Mouse (Mus musculus): ENCODE data around the gene Olfr718-ps1. TPM values are rescaled to one million over a fixed set of nuclear protein-coding genes. Genes with fewer than 3 reads are reported as not detected.

The Olfr718-ps1 gene
- polyA plus RNA-seq, 1 experiment from 2014 or later: not detected

DNA sequence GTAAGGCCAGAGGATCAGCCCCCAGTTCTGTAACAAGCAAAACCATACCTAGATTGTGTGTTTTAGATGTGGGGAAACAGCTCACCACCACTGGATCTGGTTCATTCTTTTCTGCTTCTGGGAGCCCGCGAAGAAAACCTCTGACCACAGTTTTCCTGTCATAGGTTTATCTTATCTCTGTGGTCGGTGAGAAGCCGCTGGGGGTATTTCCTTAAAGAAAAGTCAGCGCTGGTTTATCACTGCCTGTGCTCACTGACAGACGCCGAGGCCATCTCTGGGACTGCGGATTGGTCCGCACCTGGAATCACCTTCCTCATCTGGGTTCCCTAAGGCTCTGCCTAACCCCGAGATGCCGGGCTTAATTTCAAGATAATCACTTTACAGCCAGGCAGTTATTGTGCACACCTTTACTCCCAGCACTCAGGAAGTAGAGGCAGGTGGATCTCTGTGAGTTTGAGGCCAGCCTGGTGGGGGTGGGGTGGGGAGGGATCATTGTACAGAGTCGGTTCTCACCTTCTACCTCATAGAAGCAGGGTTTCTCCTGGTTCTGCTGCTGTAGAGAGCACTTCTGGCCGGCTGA lies 14.4 kb downstream of the Olfr718-ps1 start:
- Histone ChIP-seq H3K36me3 (ENCODE audit: insufficient read depth, low read length) (no peaks in the 10 kb centered on the region), H3K4me2 (replicated peaks; ENCODE audit: low read depth, low read length) (no peak overlapping the region), H3K9me3 (ENCODE audit: low read length) (peaks cover 2% of the 10 kb centered on the region; the same call in 1 of the 2 replicates), H3K9ac (replicated peaks; ENCODE audit: low read length) (no peak overlapping the region), H3K4me3 (ENCODE audit: low read length) (no peak overlapping the region), H3K4me1 (ENCODE audit: insufficient read depth, low read length) (no peaks in the 10 kb centered on the region), H3K27me3 (ENCODE audit: insufficient read depth, low read length) (no peaks in the 10 kb centered on the region), H3K27ac (ENCODE audit: low read length) (no peak overlapping the region)
- ATAC-seq (ENCODE audit: low FRiP score, low TSS enrichment): no peak
- 81% methylated on average over 13 of the region's 13 CpGs for WGBS

DNA sequence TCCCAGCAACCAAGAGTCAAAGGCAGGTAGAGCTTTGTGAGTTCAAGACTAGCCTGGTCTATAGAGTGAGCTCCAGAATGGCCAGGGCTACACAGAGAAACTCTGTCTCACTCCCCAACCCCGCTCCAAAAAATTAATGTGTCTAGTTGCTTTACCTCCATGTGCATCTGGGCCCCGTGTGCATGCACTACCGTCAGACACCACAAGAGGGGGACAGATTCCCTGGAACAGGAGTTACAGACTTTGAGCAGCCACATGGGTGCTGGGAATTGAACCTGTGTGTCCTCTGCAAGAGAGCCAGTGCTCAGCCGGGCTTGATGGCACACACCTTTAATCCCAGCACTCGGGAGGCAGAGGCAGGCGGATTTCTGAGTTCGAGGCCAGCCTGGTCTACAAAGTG lies 17.0 kb downstream of the Olfr718-ps1 start:
- no peak overlapping the region for H3K4me3 ChIP-seq (ENCODE audit: low read length)
- H3K4me2 ChIP-seq (replicated peaks; ENCODE audit: low read depth, low read length): no peak overlapping the region
- H3K36me3 ChIP-seq (ENCODE audit: insufficient read depth, low read length): no peaks in the 10 kb centered on the region
- H3K27me3 ChIP-seq (ENCODE audit: insufficient read depth, low read length): no peaks in the 10 kb centered on the region
- whole genome bisulfite sequencing: 91% methylated on average over 7 of the region's 7 CpGs
- H3K27ac ChIP-seq (ENCODE audit: low read length): no peak overlapping the region
- no peaks in the 10 kb centered on the region for H3K4me1 ChIP-seq (ENCODE audit: insufficient read depth, low read length)
- H3K9ac ChIP-seq (replicated peaks; ENCODE audit: low read length): no peak overlapping the region
- no peak for ATAC-seq (ENCODE audit: low FRiP score, low TSS enrichment)
- peaks cover 2% of the 10 kb centered on the region; the same call in 1 of the 2 replicates for H3K9me3 ChIP-seq (ENCODE audit: low read length)

GRCm38 (mm10) chr5:143129101-143129500 lies 18.3 kb downstream of the Olfr718-ps1 start:
- ATAC-seq (ENCODE audit: low FRiP score, low TSS enrichment): no peak
- no peaks in the 10 kb centered on the region for H3K36me3 ChIP-seq (ENCODE audit: insufficient read depth, low read length)
- WGBS: 90% methylated on average over 16 of the region's 16 CpGs

DNA sequence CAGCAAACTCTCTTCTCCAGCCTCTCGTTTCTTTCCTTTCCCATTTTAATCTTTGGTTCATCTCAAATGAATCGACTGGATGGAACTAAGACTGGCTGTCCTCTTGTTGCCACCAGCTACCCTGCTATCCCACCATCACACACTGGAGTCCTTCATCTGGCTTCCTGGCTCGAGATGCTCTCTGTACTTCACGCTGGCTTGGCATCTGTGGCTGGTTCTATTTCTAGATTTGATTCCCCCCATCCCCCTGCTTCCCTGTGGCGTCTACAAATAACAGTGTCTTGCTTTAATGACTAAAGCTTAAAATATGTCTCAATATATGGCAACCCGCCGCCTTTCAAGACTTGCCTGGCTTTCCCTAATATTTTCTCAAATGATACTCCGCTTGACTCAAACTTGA lies 19.5 kb downstream of the Olfr718-ps1 start:
- no peak overlapping the region for H3K27ac ChIP-seq (ENCODE audit: low read length)
- no peaks in the 10 kb centered on the region for H3K27me3 ChIP-seq (ENCODE audit: insufficient read depth, low read length)
- WGBS: 82% methylated on average over 8 of the region's 8 CpGs

More at GRCm38 (mm10) chr5:143129101-143129500, 18.3 kb downstream of the Olfr718-ps1 start:
- H3K9me3 ChIP-seq (ENCODE audit: low read length): peaks cover 2% of the 10 kb centered on the region; the same call in 1 of the 2 replicates
- no peak overlapping the region for H3K27ac ChIP-seq (ENCODE audit: low read length)
- no peak overlapping the region for H3K9ac ChIP-seq (replicated peaks; ENCODE audit: low read length)
- H3K27me3 ChIP-seq (ENCODE audit: insufficient read depth, low read length): no peaks in the 10 kb centered on the region
- H3K4me1 ChIP-seq (ENCODE audit: insufficient read depth, low read length): no peaks in the 10 kb centered on the region
- no peak overlapping the region for H3K4me2 ChIP-seq (replicated peaks; ENCODE audit: low read depth, low read length)
- no peak overlapping the region for H3K4me3 ChIP-seq (ENCODE audit: low read length)

GRCm38 (mm10) chr5:143126908-143127307 lies 20.5 kb downstream of the Olfr718-ps1 start:
- ATAC-seq (ENCODE audit: low FRiP score, low TSS enrichment): no peak
- WGBS: 65% methylated on average over 4 of the region's 4 CpGs

More for the DNA sequence above, 19.5 kb downstream of the Olfr718-ps1 start:
- H3K9ac ChIP-seq (replicated peaks; ENCODE audit: low read length): no peak overlapping the region
- ATAC-seq (ENCODE audit: low FRiP score, low TSS enrichment): no peak
- H3K36me3 ChIP-seq (ENCODE audit: insufficient read depth, low read length): no peaks in the 10 kb centered on the region
- no peaks in the 10 kb centered on the region for H3K4me1 ChIP-seq (ENCODE audit: insufficient read depth, low read length)
- no peak overlapping the region for H3K4me3 ChIP-seq (ENCODE audit: low read length)
- no peak overlapping the region for H3K4me2 ChIP-seq (replicated peaks; ENCODE audit: low read depth, low read length)
- H3K9me3 ChIP-seq (ENCODE audit: low read length): peaks cover 2% of the 10 kb centered on the region; the same call in 1 of the 2 replicates

GRCm38 (mm10) chr5:143126089-143126488 lies 21.3 kb downstream of the Olfr718-ps1 start:
- Histone ChIP-seq H3K4me1 (ENCODE audit: insufficient read depth, low read length) (no peaks in the 10 kb centered on the region), H3K9ac (replicated peaks; ENCODE audit: low read length) (no peak overlapping the region), H3K36me3 (ENCODE audit: insufficient read depth, low read length) (no peaks in the 10 kb centered on the region), H3K4me3 (ENCODE audit: low read length) (no peak overlapping the region), H3K27me3 (ENCODE audit: insufficient read depth, low read length) (no peaks in the 10 kb centered on the region), H3K27ac (ENCODE audit: low read length) (no peak overlapping the region), H3K9me3 (ENCODE audit: low read length) (peaks cover 2% of the 10 kb centered on the region; the same call in 1 of the 2 replicates), H3K4me2 (replicated peaks; ENCODE audit: low read depth, low read length) (no peak overlapping the region)
- 88% methylated on average over 9 of the region's 9 CpGs for WGBS
- no peak for ATAC-seq (ENCODE audit: low FRiP score, low TSS enrichment)

More at GRCm38 (mm10) chr5:143126908-143127307, 20.5 kb downstream of the Olfr718-ps1 start:
- Histone ChIP-seq H3K9ac (replicated peaks; ENCODE audit: low read length) (no peak overlapping the region), H3K4me1 (ENCODE audit: insufficient read depth, low read length) (no peaks in the 10 kb centered on the region), H3K27me3 (ENCODE audit: insufficient read depth, low read length) (no peaks in the 10 kb centered on the region), H3K9me3 (ENCODE audit: low read length) (peaks cover 2% of the 10 kb centered on the region; the same call in 1 of the 2 replicates), H3K27ac (ENCODE audit: low read length) (no peak overlapping the region), H3K4me2 (replicated peaks; ENCODE audit: low read depth, low read length) (no peak overlapping the region), H3K36me3 (ENCODE audit: insufficient read depth, low read length) (no peaks in the 10 kb centered on the region), H3K4me3 (ENCODE audit: low read length) (no peak overlapping the region)

DNA sequence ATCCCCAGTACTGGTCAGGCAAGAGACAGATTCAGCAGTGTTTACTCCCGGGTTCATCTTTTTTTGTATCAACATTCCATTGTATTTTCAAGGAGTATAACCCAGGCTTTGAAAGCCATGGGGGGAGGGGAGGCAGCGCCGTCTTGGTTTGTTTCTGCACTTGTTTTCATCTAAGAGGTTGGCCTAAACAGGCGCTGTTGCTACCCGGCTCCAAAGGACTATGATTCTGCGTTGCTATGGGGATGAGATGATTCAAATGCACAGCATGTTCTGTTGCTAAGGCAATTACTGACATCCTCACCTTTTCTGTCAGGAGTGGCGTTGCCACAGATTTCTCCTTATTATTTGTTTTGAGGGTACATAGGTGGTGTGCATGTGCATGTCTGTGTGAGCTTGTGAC lies 21.8 kb downstream of the Olfr718-ps1 start:
- ATAC-seq (ENCODE audit: low FRiP score, low TSS enrichment): no peak
- H3K4me2 ChIP-seq (replicated peaks; ENCODE audit: low read depth, low read length): no peak overlapping the region
- no peaks in the 10 kb centered on the region for H3K4me1 ChIP-seq (ENCODE audit: insufficient read depth, low read length)
- no peak overlapping the region for H3K27ac ChIP-seq (ENCODE audit: low read length)
- no peaks in the 10 kb centered on the region for H3K27me3 ChIP-seq (ENCODE audit: insufficient read depth, low read length)
- WGBS: 74% methylated on average over 7 of the region's 7 CpGs
- H3K9ac ChIP-seq (replicated peaks; ENCODE audit: low read length): no peak overlapping the region
- peaks cover 2% of the 10 kb centered on the region; the same call in 1 of the 2 replicates for H3K9me3 ChIP-seq (ENCODE audit: low read length)
- H3K36me3 ChIP-seq (ENCODE audit: insufficient read depth, low read length): no peaks in the 10 kb centered on the region
- H3K4me3 ChIP-seq (ENCODE audit: low read length): no peak overlapping the region

GRCm38 (mm10) chr5:143124805-143125378 lies 22.5 kb downstream of the Olfr718-ps1 start:
- 84% methylated on average over 4 of the region's 4 CpGs for whole genome bisulfite sequencing
- no peak for ATAC-seq (ENCODE audit: low FRiP score, low TSS enrichment)
- no peak overlapping the region for H3K4me3 ChIP-seq (ENCODE audit: low read length)
- no peaks in the 10 kb centered on the region for H3K4me1 ChIP-seq (ENCODE audit: insufficient read depth, low read length)
- H3K27ac ChIP-seq (ENCODE audit: low read length): no peak overlapping the region
- H3K27me3 ChIP-seq (ENCODE audit: insufficient read depth, low read length): no peaks in the 10 kb centered on the region
- peaks cover 2% of the 10 kb centered on the region; the same call in 1 of the 2 replicates for H3K9me3 ChIP-seq (ENCODE audit: low read length)
- H3K36me3 ChIP-seq (ENCODE audit: insufficient read depth, low read length): no peaks in the 10 kb centered on the region
- no peak overlapping the region for H3K4me2 ChIP-seq (replicated peaks; ENCODE audit: low read depth, low read length)
- no peak overlapping the region for H3K9ac ChIP-seq (replicated peaks; ENCODE audit: low read length)

DNA sequence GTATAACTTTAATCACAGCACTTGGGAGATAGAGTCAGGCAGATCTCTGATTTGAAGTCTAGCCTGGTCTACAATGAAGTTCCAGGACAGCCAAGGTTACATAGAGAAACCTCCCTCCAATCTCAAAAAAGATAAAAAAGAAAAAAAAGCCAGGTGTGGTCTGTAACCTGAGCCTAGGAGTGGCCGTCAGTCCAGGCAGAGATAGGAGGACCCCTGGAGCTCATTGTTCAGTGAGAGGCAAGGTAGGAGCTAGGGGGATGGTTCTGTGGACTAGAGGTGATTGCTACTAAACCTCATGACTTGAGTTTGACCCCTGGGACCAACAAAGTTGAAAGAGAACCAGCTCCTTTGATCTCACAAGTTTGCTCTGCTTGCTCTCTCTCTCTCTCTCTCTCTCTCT lies 24.7 kb downstream of the Olfr718-ps1 start:
- Histone ChIP-seq H3K9ac (replicated peaks; ENCODE audit: low read length) (no peak overlapping the region), H3K36me3 (ENCODE audit: insufficient read depth, low read length) (no peaks in the 10 kb centered on the region), H3K4me2 (replicated peaks; ENCODE audit: low read depth, low read length) (no peak overlapping the region), H3K27me3 (ENCODE audit: insufficient read depth, low read length) (no peaks in the 10 kb centered on the region), H3K9me3 (ENCODE audit: low read length) (no peaks in the 10 kb centered on the region), H3K27ac (ENCODE audit: low read length) (no peak overlapping the region), H3K4me3 (ENCODE audit: low read length) (no peak overlapping the region), H3K4me1 (ENCODE audit: insufficient read depth, low read length) (no peaks in the 10 kb centered on the region)
- ATAC-seq (ENCODE audit: low FRiP score, low TSS enrichment): no peak
- WGBS: 30% methylated on average over 1 of the region's 1 CpGs

DNA sequence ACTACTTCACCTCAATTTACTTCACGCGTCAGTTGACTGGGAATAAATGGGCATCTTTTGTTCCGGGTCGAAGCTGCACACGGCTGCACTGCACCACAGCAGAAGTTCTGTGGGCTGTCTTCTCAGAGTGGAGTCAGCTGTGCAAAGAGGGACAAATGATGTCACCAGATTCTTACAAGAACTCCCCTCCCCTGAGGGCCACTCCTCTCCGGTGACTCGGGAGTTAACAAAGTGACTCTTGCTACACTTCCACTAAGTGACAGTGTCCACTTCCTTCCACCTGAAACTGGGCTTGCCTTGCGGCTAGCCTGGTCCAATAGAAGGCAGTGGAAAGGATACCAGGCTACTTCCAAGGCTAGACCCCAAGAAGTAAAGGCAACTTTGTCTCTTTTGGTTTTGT lies 25.3 kb downstream of the Olfr718-ps1 start:
- H3K36me3 ChIP-seq (ENCODE audit: insufficient read depth, low read length): no peaks in the 10 kb centered on the region
- H3K27ac ChIP-seq (ENCODE audit: low read length): no peak overlapping the region
- no peak for ATAC-seq (ENCODE audit: low FRiP score, low TSS enrichment)
- H3K4me3 ChIP-seq (ENCODE audit: low read length): no peak overlapping the region
- no peaks in the 10 kb centered on the region for H3K4me1 ChIP-seq (ENCODE audit: insufficient read depth, low read length)
- H3K27me3 ChIP-seq (ENCODE audit: insufficient read depth, low read length): no peaks in the 10 kb centered on the region
- whole genome bisulfite sequencing: 66% methylated on average over 8 of the region's 8 CpGs
- no peak overlapping the region for H3K4me2 ChIP-seq (replicated peaks; ENCODE audit: low read depth, low read length)
- 0 out of 2 replicates have a peak, but pooled peaks cover 2% of the 10 kb centered on the region for H3K9me3 ChIP-seq (ENCODE audit: low read length)
- no peak overlapping the region for H3K9ac ChIP-seq (replicated peaks; ENCODE audit: low read length)

Measured in kidney, embryonic 16.5 days (tissue).